Mouse (Mus musculus) cerebellum, adult 18-20 months (tissue): ENCODE measurements around the gene Atad3a.

Experiments used
- DNase-seq, 2 experiments: peaks; one replicate each; pipeline ENCODE4 v3.0.0; 2021

Gene Atad3a

GRCm38 (mm10) chr4:155738262-155738661, 22.6 kb downstream of the Atad3a start:
- no peak for DNase-seq

DNA sequence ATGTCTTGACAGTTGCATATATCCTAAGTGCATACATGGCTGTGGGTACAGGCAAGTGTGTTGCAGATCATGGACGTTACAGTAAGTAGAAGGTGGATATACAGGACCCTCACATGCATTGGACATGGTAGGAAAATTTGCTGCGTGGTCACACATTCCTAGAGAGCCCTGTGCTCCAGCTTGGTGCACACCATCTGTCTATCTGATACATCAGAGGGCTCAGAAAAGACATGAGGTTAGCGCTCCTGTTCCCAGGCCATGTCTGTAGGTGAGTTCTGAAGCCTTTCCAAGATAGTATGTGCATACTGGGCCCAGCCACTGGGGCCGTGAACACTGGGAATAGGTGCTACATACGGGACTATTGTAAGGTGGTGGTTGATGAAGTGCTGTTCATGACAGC, 24.5 kb downstream of the Atad3a start:
- DNase-seq = peak in 1 of 2 experiments; percentile 38

GRCm38 (mm10) chr4:155735788-155736187, 25.1 kb downstream of the Atad3a start:
- no peak for DNase-seq

DNA sequence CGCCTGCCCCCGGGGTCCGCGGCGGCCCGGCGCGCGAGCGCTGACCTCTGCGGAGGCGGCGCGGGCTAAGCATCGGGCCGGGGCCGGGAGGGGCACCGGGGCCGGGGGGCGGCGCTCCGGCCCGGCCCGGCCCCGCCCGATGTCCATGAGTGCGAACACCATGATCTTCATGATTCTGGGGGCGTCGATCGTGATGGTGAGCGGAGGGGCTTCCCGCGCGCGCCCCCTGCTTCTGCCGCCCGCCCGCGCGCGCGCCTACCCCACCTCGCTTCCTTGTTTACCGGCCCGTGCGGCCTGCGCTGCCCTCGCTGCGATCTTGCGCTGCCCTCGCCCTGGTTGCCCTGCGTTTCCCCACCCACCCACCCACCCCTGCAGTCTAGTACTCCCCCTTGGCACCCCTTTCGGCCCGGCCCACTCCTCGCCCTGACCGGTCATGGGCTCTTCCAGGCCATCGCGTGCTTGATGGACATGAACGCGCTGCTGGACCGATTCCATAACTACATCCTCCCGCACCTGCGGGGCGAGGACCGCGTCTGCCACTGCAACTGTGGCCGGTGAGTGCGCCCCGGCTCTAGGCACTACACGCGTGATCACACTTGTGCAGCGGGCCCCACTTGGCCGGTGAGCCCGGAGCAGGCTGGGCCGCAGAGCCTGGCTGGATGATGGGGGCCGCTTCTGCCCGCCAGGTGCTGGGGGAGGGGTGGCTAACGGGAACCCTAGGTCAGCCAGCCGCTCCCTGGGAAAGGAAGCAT, 25.8 kb downstream of the Atad3a start:
- DNase-seq = peak; percentile 76 to 81

- DNase-seq = peak; percentile 93 to 96
Measured at GRCm38 (mm10) chr4:155734350-155734941, 26.4 kb downstream of the Atad3a start, which contains the start of gene Tmem240. Gene Tmem240, plus strand, starts transcription at chr4:155734800.

DNA sequence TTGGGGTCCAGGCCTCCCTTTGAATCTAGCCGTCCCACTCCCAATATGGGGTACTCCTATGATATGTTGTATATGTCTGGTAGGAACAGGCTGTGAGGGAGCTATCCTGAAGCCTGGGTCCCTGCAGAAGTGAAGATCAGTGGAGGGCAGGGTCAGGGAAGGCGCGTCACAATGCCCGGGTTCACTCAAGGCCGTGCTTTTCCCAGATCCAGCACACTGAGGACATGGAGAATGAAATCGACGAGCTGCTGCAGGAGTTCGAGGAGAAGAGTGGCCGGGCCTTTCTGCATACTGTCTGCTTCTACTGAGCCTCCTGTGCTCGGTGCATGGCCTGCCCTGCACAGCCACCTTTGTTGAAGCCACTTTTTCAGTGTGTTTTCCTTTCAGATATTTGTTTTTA, 27.6 kb downstream of the Atad3a start:
- DNase-seq = no peak

DNA sequence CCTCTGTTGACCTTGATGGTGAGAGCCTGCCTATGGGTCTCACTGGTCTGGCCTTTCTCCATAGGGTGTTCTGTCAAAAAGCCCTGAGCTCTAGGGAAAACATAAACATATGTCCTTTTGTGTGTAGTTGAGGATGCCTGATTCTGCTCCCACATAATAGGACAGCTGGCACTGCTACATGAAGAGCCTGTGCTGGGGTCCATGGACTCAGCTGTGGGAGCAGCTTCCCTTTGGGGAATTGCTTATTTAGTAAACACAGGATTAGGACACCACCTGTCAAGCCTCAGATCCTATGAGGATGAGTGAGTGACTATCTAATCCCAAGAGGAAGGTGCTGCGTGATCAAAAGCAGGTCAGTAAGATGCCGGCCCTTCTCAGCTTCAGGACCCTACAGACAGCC, 32.9 kb downstream of the Atad3a start:
- no peak for DNase-seq

DNA sequence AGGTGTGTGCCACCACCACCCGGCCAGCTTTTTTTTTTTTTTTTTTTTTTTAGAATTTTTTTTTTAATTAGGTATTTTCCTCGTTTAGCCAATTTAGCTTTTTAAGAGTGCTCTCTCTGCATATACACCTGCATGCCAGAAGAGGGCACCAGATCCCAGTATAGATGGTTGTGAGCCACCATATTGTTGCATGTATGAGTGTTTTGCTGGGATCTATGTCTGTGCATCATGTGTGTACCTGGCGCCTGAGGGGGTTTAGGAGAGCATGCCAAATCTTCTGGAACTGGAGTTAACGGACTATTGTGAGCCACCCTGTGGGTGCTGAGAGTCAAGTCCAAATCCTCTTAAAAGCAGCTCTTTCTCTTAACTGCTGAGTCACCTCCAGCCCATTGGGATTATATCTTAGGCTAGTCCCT, 39.2 kb downstream of the Atad3a start:
- DNase-seq = peak; percentile 56 to 65

DNA sequence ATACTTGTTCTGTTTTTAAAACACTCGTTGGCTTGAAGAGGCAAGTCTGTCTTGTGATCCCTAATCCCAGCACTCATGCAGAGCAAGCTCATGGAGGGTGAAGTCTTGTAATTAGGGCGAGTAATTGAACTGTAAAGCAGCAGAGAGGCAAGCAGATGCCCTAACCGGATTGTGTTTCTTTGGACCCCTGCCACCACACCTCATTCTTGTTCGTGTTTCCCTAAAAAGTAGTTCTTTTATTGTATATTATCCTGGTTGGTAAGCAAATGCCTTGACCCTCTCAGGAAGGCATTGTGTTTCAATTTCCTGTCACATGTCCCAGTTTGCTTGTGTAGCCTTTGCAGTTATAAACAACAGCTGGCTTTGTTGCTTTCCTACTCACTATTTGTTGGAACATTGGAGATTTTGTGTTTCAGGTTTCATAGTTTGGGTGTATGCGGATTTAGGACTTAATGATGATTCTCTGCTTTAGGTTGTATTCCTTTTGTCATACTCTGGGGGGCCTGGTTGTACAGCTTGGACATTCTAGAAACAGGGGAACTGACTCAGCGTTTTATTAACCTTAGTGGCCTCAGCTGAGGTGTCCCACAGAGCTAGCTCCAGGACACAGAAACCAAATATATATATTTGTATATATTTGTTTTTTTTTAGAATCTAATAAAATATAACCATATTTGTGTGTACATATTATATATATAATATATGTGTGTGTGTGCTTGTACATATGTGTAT, 50.2 kb downstream of the Atad3a start:
- peak; percentile 51 to 55 for DNase-seq

DNA sequence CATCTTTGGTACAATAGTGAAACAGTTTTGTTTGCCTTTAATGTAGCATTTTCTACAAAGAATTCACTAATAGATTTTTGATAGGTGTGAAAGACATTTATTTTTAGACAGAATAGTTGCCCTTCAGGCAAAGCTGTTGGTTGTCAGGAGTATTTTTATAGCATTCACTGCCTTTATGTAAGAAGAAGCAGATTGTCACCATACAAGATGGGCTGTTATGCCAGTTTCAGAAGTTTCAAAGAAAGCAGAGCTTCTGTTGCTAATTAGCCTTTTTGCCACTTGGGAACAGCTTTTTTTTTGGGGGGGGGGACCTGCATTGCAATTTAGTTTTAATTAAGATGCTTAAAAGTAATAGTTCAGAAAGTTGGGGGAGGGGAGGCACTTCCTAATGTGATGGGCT, 51.9 kb downstream of the Atad3a start:
- DNase-seq = no peak

GRCm38 (mm10) chr4:155708582-155708981, 52.3 kb downstream of the Atad3a start:
- DNase-seq = no peak

DNA sequence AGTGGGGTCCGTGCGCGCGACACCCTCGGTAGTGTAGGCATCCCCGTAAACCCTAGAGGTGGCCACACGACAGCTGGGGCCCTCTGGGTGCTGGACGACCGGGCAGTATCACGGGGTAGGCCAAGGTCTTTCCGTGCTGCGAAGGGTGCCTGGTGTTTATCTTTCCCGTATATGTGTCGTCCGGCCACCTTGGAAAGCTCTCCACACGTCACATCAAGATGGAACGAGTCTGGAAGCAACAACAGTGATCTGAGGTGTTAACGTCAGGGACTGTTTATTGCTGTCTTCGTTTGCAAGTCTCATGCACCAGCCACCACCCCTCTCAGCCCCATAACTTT, 55.3 kb downstream of the Atad3a start:
- DNase-seq = no peak

DNA sequence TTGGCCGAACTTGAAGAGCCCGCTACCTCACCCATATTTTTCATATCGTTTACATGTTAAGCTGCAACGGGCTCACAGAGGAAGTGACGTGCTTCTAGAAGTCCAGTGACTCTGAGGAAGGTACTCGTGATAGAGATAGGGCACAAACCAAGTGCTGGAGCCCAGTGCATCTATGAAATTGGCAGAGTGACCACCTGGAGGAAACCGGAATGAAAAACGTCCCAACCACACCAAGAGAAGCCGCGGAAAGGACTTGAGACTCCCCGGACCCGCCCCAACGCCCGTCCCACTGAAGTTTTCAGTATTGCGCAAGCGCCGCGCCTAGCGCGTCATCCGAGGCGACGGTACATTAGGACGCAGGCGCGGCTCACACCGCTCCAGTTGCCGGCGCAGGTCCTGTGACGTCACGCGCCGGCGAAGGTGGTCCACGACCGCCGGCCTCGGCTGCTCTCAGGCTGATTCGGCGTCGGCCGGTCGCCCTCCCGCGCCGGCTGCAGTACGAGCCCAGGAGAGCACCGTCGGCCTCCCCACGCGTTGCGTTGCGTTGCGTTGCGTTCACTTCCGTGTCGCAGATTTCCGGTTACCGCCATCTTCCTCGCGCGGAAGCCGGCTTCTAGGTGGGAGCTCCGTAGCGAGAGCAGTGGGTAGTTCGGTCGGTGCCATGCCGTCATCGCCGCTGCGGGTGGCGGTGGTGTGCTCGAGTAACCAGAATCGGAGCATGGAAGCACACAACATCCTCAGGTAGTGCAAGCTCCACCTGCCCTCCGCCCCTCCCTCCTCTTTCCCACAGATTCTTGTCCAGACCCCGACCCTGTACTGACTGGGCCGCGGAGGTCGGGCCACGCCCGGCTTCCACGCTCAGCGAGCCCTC, 55.9 kb downstream of the Atad3a start, which contains the start of gene Ssu72:
Gene Ssu72 (plus strand): TSS at position 80 of the 871 bp plus-strand sequence.
- peak; percentile 88 to 97 for DNase-seq

GRCm38 (mm10) chr4:155703425-155703929, 57.4 kb downstream of the Atad3a start:
- no peak for DNase-seq

GRCm38 (mm10) chr4:155700425-155700824, 60.5 kb downstream of the Atad3a start:
- no peak for DNase-seq

GRCm38 (mm10) chr4:155696261-155697255, 64.3 kb downstream of the Atad3a start:
- peak; percentile 51 to 56 for DNase-seq

DNA sequence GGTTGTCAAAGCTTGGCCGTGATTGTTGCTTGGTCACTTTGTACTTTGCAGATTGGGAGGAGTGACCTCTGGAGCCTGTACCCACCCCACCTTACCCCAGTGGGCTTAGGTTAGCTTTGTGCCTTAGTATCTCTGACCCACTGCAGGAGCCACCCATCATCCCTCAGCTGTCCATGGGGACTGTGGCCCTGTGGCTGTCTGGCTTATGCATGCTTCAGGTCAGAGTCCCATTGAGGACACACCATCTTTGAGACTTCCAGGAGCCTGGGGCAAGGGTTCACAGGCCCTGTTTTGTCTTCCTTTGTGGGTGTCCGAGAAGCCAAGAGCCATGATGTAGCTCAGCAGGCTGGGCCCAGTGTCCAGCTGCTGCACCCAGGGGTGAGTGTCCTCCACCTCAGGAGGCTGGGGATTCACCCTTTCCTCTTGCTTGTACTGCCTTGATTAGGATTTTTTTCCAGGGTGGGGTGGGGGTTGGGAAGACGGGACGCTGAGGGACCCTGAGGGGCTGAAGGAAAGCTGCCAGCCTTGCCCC, 65.3 kb downstream of the Atad3a start:
- peak in 1 of 2 experiments; percentile 42 for DNase-seq

- peak; percentile 66 to 81 for DNase-seq
Measured at GRCm38 (mm10) chr4:155694482-155695401, 66.2 kb downstream of the Atad3a start.

DNA sequence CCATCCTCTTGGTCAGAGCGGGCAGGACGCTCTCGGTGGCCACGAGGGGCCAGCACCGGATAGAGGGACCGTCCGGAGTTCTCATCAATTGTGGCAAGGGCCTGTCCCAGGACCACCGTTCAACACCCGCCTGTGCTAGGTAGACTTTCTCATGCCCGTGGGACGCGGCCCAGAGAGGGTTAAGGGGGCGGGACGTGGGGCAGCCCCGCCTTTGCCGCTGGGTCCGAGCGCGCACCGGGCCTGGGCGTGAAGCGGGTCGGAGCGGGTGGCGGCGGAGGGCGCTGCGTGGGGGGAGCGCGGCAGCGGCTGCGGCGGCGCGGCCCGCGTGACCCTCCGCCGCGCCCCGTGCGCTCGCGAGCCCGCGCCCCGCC, 66.8 kb downstream of the Atad3a start, which contains the start of gene Fndc10:
Gene Fndc10 (plus strand): TSS at position 232 of the 371 bp plus-strand sequence.
- DNase-seq = peak; percentile 90 to 92

DNA sequence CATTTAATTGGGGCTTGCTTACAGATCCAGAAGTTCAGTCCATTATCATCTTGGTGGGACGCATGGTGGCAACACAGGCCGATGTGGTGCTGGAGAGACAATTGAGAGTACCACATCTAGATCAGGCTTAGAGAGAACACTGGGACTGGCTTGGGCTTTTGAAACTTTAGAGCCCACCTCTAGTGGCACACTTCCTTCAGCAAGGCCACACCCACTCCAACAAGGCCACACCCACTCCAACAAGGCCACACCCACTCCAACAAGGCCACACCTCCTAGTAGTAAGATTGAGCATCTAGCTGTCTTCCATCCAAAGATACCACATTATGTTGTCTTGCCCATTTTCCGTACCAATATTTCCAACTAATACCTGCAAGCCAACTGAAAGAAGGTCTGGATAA, 68.5 kb downstream of the Atad3a start:
- no peak for DNase-seq
